Mouse (Mus musculus) lung, adult 2 months (tissue): ENCODE data around the gene Il2.

Source experiments
- CTCF ChIP-seq: fragments of 200-500 bp; IDR thresholded peaks from 2 replicates; pipeline ENCODE4 v1.5.1; 2011; ENCODE audit warnings: mild to moderate bottlenecking, low read length, control low read depth; ENCODE audit not compliant: insufficient read depth
- POLR2A ChIP-seq: fragments of 200-500 bp; IDR thresholded peaks from 2 replicates; pipeline ENCODE4 v1.6.1; 2011; ENCODE audit warnings: low read depth, mild to moderate bottlenecking, control low read depth, low read length, borderline replicate concordance; ENCODE audit errors: extremely low read depth

- TF ChIP-seq CTCF = no peak
- no peak for TF ChIP-seq POLR2A
These were observed 3.3 kb upstream of the Il2 start for GRCm38 (mm10) chr3:37129063-37129462.
